9 mouse cellular contexts compared by ENCODE assay signal in genomic region chr1:134037172-134037571, GRCm38 (mm10). TPM values are rescaled to one million over a fixed set of nuclear protein-coding genes. Genes with fewer than 3 reads are reported as not detected.
DNase-seq lines count a peak whose midpoint lies in the region; ATAC-seq and TF ChIP-seq lines count a peak whose summit lies in the region.
"Had no signal": no experiment of that assay in that cellular context is flagged by ENCODE, and none has a peak within 500 bp of the region (broad histone marks: within the 10 kb centered on the region; RNA-seq: fewer than 3 reads in every experiment).

Fmod (plus strand) TSS chr1:134037254.

- no peak within 1 kb of the TSS for H3K27ac ChIP-seq in spleen, adult 2 months (ENCODE audit: insufficient read depth, low read length)
- H3K27ac ChIP-seq in stomach, postnatal 0 days (replicated peaks), result no peak within 1 kb of the TSS

- no peak within 1 kb of the TSS; the same call in 1 of the 2 replicates for H3K9ac ChIP-seq in stomach, postnatal 0 days (ENCODE audit: low read length)

- TF ChIP-seq EP300 in stomach, postnatal 0 days (optimal IDR thresholded peaks at IDR 0.05), result no peak

- TF ChIP-seq POLR2A in spleen, adult 2 months (IDR thresholded peaks at IDR 0.05; ENCODE audit: low read depth, low read length), result no peak

- no peak within 1 kb of the TSS for H3K4me3 ChIP-seq in spleen, adult 2 months (ENCODE audit: extremely low read depth, insufficient read depth, insufficient read length)
- no peak within 1 kb of the TSS for H3K4me3 ChIP-seq in stomach, postnatal 0 days (ENCODE audit: low read depth, low read length)

- no peak within 1 kb of the TSS for H3K4me2 ChIP-seq in stomach, postnatal 0 days (replicated peaks; ENCODE audit: low read depth)

- no peaks in the 10 kb centered on the region for H3K36me3 ChIP-seq in spleen, adult 2 months (ENCODE audit: control insufficient read depth, insufficient read depth, low read length)
- no peaks in the 10 kb centered on the region for H3K36me3 ChIP-seq in stomach, postnatal 0 days (ENCODE audit: control insufficient read depth, insufficient read depth, low read length)

- intact Hi-C loops in left cerebral cortex, postnatal 10 days (cut with DNase I), result no loop called here

- no peaks in the 10 kb centered on the region for H3K4me1 ChIP-seq in spleen, adult 2 months (ENCODE audit: control insufficient read depth, insufficient read depth, insufficient read length)
- 0 out of 2 replicates have a peak, but pooled peaks cover under 1% of the 10 kb centered on the region for H3K4me1 ChIP-seq in stomach, postnatal 0 days (replicated peaks; ENCODE audit: control insufficient read depth, insufficient read depth)

- H3K27me3 ChIP-seq in spleen, adult 2 months (ENCODE audit: control insufficient read depth, insufficient read depth, low read length), result no peaks in the 10 kb centered on the region
- no peaks in the 10 kb centered on the region for H3K27me3 ChIP-seq in stomach, postnatal 0 days (ENCODE audit: control insufficient read depth, insufficient read depth, low read length)

- TF ChIP-seq CTCF in spleen, adult 2 months (IDR thresholded peaks at IDR 0.05; ENCODE audit: extremely low read depth, insufficient read depth, insufficient read length, insufficient replicate concordance), result no peak
- TF ChIP-seq CTCF in stomach, postnatal 0 days (IDR thresholded peaks at IDR 0.05; ENCODE audit: low read depth), result no peak

- peak; percentile 40; the same call in 1 of the 2 replicates for ATAC-seq in stomach, postnatal 0 days (ENCODE audit: low FRiP score, low TSS enrichment)
- ATAC-seq: CD4-positive, CD25-positive, alpha-beta regulatory T cell, adult 4 months had no signal

- 84% methylated on average over 9 of the region's 9 CpGs for WGBS in spleen, adult 2 months
- WGBS in stomach, postnatal 0 days, result 20% methylated on average over 9 of the region's 9 CpGs

- no peaks in the 10 kb centered on the region for H3K9me3 ChIP-seq in stomach, postnatal 0 days (ENCODE audit: control insufficient read depth, low read length)

- no peak for DNase-seq in frontal cortex, adult 2 months (ENCODE audit: extremely low spot score in 1 of 2, low spot score in 1 of 2)
- DNase-seq in frontal cortex, postnatal 14 days (ENCODE audit: low spot score in 2 of 2), result no peak
- DNase-seq in spleen, adult 2 months (ENCODE audit: low read depth in 1 of 2, low spot score in 2 of 2), result no peak
- no peak for DNase-seq in spleen, postnatal 14 days (ENCODE audit: low spot score in 2 of 2)
- peak in 1 of 2 experiments; percentile 44 for DNase-seq in left cerebral cortex, postnatal 10 days (ENCODE audit: extremely low spot score in 1 of 2, low spot score in 2 of 2)
- no peak for DNase-seq in stomach, postnatal 0 days (ENCODE audit: low spot score)
- no peak for DNase-seq in spleen, postnatal 36 days (ENCODE audit: low spot score in 2 of 2)
- no peak for DNase-seq in thymus, postnatal 36 days

RNA-seq across cellular contexts. Expression of gene Fmod, which starts in this region (rescaled TPM):
- polyA plus RNA-seq in frontal cortex, adult 2 months (2012; rRNA removed), result 9.1 and 16.2 TPM in 2 replicates
- polyA plus RNA-seq in spleen, adult 2 months (2012; rRNA removed), result 10.6 and 12.4 TPM in 2 replicates
- total RNA-seq in left cerebral cortex, postnatal 10 days (2021), result 10 to 100 TPM; 15.6 to 15.8 TPM
- polyA plus RNA-seq in stomach, postnatal 0 days (2015; fragmentation: Nextera tagmentation; extraction: Ambion mirVana), result 7.9 and 9.0 TPM in 2 replicates
- polyA plus RNA-seq: CD4-positive, CD25-positive, alpha-beta regulatory T cell, adult 4 months had no signal
